Mouse (Mus musculus) heart, embryonic 16.5 days (tissue): ENCODE results near the gene Pilrb1. TPM values are rescaled to one million over a fixed set of nuclear protein-coding genes. Genes with fewer than 3 reads are reported as not detected.
"Not testable (repeated sequence)": the region's sequence is repeated elsewhere in the genome, so short reads cannot be mapped to it uniquely, and the experiment has no call there.

Source experiments
- ATAC-seq: fragments of 200-750 bp; cut with Nextera tagmentation; replicated peaks from 2 replicates; pipeline ENCODE4 v1.8.0; 2017; ENCODE audit warnings: moderate number of reproducible peaks; ENCODE audit not compliant: insufficient read depth, low FRiP score; ENCODE audit errors: extremely low read depth
- H3K27ac ChIP-seq: fragments of 300-500 bp; sonication (generic); 2 replicates; pipeline ENCODE4 v1.5.1; 2014; ENCODE audit warnings: mild to moderate bottlenecking, low read length, control low read depth, moderate library complexity
- H3K27me3 ChIP-seq: fragments of 300-500 bp; sonication (generic); 2 replicates; pipeline ENCODE4 v1.6.1; 2014; ENCODE audit warnings: low read length, mixed read lengths; ENCODE audit not compliant: control insufficient read depth, insufficient read depth
- H3K36me3 ChIP-seq: fragments of 300-500 bp; sonication (generic); 2 replicates; pipeline ENCODE4 v1.6.1; 2014; ENCODE audit not compliant: control insufficient read depth, insufficient read depth
- H3K4me1 ChIP-seq: fragments of 300-500 bp; sonication (generic); 2 replicates; pipeline ENCODE4 v1.6.1; 2014; ENCODE audit warnings: low read length, mixed read lengths; ENCODE audit not compliant: control insufficient read depth, insufficient read depth
- H3K4me2 ChIP-seq: fragments of 300-500 bp; sonication (generic); 2 replicates; pipeline ENCODE4 v1.6.1; 2014; ENCODE audit warnings: low read depth, mild to moderate bottlenecking, control low read depth, low read length
- H3K4me3 ChIP-seq: fragments of 300-500 bp; sonication (generic); 2 replicates; pipeline ENCODE4 v1.5.1; 2014; ENCODE audit warnings: mild to moderate bottlenecking, control low read depth, low read length
- H3K9ac ChIP-seq: fragments of 300-500 bp; sonication (generic); 2 replicates; pipeline ENCODE4 v1.6.1; 2014; ENCODE audit warnings: low read length, control low read depth
- H3K9me3 ChIP-seq: fragments of 300-500 bp; sonication (generic); replicated peaks from 2 replicates; pipeline ENCODE4 v1.6.1; 2016; ENCODE audit warnings: low read length; ENCODE audit not compliant: control insufficient read depth
- WGBS: fragments of 180-500 bp; shearing (Covaris S2); extraction: QIAGEN DNeasy Blood & Tissue Kit; methylation state at CpG from one replicate; pipeline ENCODE4 v1.1.7; 2014; 5-methylcytosine and 5-hydroxymethylcytosine counted together
- polyA plus RNA-seq: library from polyadenylated mRNA; unstranded; fragments of >200 nt; fragmentation: Nextera tagmentation; extraction: Ambion mirVana; gene quantifications from 2 replicates; pipeline ENCODE4 v1.2.1, GENCODE M21; 2015

Pilrb1 gene
- polyA plus RNA-seq, 1 experiment from 2014 or later, result 0.77 TPM

- not testable (repeated sequence) for H3K27ac ChIP-seq, H3K36me3 ChIP-seq, H3K4me2 ChIP-seq, H3K4me1 ChIP-seq, H3K9me3 ChIP-seq, H3K27me3 ChIP-seq, H3K9ac ChIP-seq, H3K4me3 ChIP-seq, ATAC-seq
- WGBS, result 40% methylated on average over 1 of the region's 1 CpGs
These were observed 14.4 kb upstream of the Pilrb1 start for GRCm38 (mm10) chr5:137872381-137872702.

- not testable (repeated sequence) for H3K36me3 ChIP-seq, H3K27me3 ChIP-seq, H3K4me3 ChIP-seq, H3K9me3 ChIP-seq, H3K27ac ChIP-seq, H3K9ac ChIP-seq, ATAC-seq, H3K4me1 ChIP-seq, H3K4me2 ChIP-seq
- WGBS, result 38% methylated on average over 3 of the region's 3 CpGs
These were observed 13.9 kb upstream of the Pilrb1 start, which contains the start of gene Pilrb2 for GRCm38 (mm10) chr5:137871644-137872380. TSS of gene Pilrb2 (minus strand) at chr5:137871815.

- WGBS, result 59% methylated on average over 2 of the region's 2 CpGs
- H3K9me3 ChIP-seq, H3K27ac ChIP-seq, H3K36me3 ChIP-seq, H3K9ac ChIP-seq, ATAC-seq, H3K4me1 ChIP-seq, H3K27me3 ChIP-seq, H3K4me3 ChIP-seq, H3K4me2 ChIP-seq: not testable (repeated sequence)
These were observed 10.7 kb upstream of the Pilrb1 start for GRCm38 (mm10) chr5:137868600-137868999.

- not testable (repeated sequence) for H3K27me3 ChIP-seq, H3K9me3 ChIP-seq, H3K4me3 ChIP-seq, H3K4me2 ChIP-seq, H3K4me1 ChIP-seq, H3K9ac ChIP-seq, H3K36me3 ChIP-seq, H3K27ac ChIP-seq, ATAC-seq
- WGBS, result 74% methylated on average over 1 of the region's 1 CpGs
These were observed 6.1 kb upstream of the Pilrb1 start for GRCm38 (mm10) chr5:137864008-137864407.

- H3K4me3 ChIP-seq, H3K27me3 ChIP-seq, H3K9ac ChIP-seq, H3K4me2 ChIP-seq, H3K4me1 ChIP-seq, H3K36me3 ChIP-seq, ATAC-seq, H3K9me3 ChIP-seq, H3K27ac ChIP-seq: not testable (repeated sequence)
- WGBS, result 52% methylated on average over 4 of the region's 5 CpGs
These were observed 1.0 kb downstream of the Pilrb1 start for GRCm38 (mm10) chr5:137856870-137857269.

- not testable (repeated sequence) for ATAC-seq, H3K4me1 ChIP-seq, H3K9me3 ChIP-seq, H3K4me2 ChIP-seq, H3K27me3 ChIP-seq, H3K36me3 ChIP-seq, H3K27ac ChIP-seq, H3K9ac ChIP-seq, H3K4me3 ChIP-seq
- 65% methylated on average over 3 of the region's 3 CpGs for WGBS
These were observed 3.0 kb downstream of the Pilrb1 start for GRCm38 (mm10) chr5:137854907-137855306.

- not testable (repeated sequence) for ATAC-seq
- WGBS, result 72% methylated on average over 1 of the region's 1 CpGs
These were observed 7.6 kb downstream of the Pilrb1 start for GRCm38 (mm10) chr5:137850313-137850712.

GRCm38 (mm10) chr5:137837110-137837509 is 20.8 kb downstream of the Pilrb1 start:
- not testable (repeated sequence) for H3K4me1 ChIP-seq, H3K27ac ChIP-seq, H3K4me2 ChIP-seq, H3K36me3 ChIP-seq, H3K9me3 ChIP-seq, H3K4me3 ChIP-seq, H3K27me3 ChIP-seq, H3K9ac ChIP-seq, ATAC-seq

More at GRCm38 (mm10) chr5:137850313-137850712, 7.6 kb downstream of the Pilrb1 start:
- H3K4me1 ChIP-seq, H3K4me2 ChIP-seq, H3K9ac ChIP-seq, H3K27me3 ChIP-seq, H3K27ac ChIP-seq, H3K36me3 ChIP-seq, H3K9me3 ChIP-seq, H3K4me3 ChIP-seq: not testable (repeated sequence)

- H3K27me3 ChIP-seq, result no peaks in the 10 kb centered on the region
- ATAC-seq, result no peak
- H3K27ac ChIP-seq, result no peak overlapping the region
- no peak overlapping the region for H3K4me2 ChIP-seq
- H3K9ac ChIP-seq, result no peak overlapping the region
- no peak overlapping the region for H3K4me3 ChIP-seq
- no peaks in the 10 kb centered on the region for H3K4me1 ChIP-seq
- H3K36me3 ChIP-seq, result no peaks in the 10 kb centered on the region
- no peaks in the 10 kb centered on the region for H3K9me3 ChIP-seq
These were observed 21.3 kb downstream of the Pilrb1 start for GRCm38 (mm10) chr5:137836611-137837010.
